Mouse (Mus musculus): ENCODE measurements around the gene Tjap1.

The Tjap1 gene

DNA sequence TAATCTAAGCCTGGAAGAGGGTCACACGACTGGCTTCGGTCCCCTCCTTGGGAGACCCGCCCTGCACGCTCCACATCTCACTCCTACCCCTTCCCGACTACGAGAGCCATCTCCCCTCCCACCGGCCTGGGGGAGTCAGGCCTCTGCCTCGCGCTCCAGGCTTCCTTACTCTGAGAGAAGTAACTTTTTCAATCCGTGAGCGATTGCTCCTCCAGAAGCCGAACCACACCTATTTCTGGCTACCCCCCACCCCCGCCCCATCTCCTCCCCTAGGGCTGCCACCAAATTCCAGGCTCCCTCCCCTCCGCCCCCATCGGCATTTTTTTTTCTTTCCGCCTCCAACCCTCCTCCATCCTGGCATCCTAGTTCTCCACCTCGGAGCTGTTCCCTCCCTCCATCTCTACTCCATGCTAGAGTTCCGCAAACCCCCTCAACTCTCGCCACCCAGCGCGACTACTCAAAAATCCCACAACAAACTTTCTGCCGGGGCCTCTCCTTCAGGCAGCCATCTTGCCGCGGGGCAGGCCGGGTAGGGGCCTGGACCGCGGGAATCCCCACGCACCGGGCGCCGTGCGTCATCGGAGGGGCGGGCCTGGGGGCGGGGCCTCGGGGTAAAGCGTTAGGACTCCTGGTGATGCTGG, at the start of gene Tjap1:
TSS of gene Tjap1 (minus strand) at position 544 of the 641 bp plus-strand sequence.
- peak; percentile 82 to 92 for DNase-seq (ENCODE audit: low spot score in 2 of 2)

DNA sequence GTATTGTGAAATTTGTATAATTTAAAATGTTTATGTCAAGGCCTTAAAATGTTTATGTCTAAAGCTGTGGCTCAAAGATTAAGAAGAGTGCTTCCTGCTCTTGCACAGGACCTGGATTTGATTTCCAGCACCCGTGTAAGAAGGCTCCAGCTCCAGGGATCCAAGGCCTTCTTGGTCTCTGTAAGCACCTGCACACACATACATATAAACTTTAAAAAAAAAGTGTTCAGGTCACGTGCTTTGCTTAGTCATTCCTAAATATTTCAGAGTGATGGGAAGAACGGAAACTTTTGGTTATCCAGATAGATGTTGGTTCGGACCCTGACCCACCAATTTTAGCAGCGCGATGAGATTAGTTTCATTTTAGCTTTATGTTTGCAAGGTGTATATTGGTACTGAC, 45.9 kb upstream of the Tjap1 start:
- DNase-seq (ENCODE audit: low spot score in 2 of 2): no peak

DNA sequence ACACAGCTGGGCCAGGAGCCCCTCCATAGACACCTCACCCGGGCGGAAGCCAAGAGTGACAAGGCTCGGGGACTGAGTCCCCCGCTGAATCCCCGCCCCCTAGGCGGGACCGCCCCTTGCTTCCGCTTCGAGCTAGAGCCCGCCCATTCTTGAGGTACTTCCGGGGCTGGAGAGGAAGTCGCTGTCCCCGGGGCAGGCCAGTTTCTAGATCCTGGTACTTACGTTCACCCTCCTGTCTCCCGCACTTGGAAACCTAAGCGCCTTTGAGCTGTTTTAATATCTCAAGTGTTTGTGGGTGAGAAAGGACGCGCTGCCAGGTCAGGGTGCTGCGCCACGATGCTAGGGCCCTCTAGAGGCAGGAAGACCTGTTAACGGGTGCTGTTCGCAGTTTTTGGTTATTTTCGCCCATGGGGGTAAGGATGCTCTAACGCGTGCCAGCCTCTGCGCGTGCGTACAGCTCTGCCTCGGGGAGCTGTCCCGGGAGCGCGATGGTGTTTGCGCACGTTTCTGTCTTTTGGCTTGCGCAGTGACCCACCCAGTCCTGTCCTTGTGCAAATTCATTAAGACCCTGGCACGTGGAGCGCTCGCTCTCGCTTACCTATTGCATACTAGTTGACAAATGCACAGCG, 45.2 kb upstream of the Tjap1 start, which contains the start of gene Abcc10:
TSS of gene Abcc10 (minus strand) at position 447 of the 629 bp plus-strand sequence.
- DNase-seq (ENCODE audit: low spot score in 2 of 2): peak; percentile 95 to 96

DNA sequence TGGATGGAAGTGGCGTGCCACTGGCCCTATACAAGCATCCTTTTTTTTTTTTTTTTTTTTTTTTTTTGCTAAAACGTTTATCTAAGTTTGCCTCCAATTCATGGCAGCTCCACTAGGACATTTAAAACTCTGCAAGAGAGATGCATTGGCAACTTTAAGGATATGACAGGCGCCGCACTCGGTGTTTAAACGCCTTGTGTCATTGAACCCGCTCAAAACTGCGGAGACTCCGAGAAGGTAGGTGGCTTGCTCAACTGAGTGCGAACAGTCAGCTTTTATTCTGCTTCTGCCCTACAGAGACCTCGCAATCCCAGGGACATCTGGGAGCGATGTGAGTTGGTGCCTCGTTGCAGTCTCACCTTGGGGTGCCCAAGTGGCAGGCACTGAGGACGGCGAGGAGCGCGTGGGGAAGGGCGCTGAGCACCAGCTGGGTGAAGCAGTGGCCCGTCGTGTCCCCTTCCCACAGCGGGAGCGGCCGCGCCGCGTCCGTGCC, 44.6 kb upstream of the Tjap1 start:
- DNase-seq (ENCODE audit: low spot score in 2 of 2): no peak

DNA sequence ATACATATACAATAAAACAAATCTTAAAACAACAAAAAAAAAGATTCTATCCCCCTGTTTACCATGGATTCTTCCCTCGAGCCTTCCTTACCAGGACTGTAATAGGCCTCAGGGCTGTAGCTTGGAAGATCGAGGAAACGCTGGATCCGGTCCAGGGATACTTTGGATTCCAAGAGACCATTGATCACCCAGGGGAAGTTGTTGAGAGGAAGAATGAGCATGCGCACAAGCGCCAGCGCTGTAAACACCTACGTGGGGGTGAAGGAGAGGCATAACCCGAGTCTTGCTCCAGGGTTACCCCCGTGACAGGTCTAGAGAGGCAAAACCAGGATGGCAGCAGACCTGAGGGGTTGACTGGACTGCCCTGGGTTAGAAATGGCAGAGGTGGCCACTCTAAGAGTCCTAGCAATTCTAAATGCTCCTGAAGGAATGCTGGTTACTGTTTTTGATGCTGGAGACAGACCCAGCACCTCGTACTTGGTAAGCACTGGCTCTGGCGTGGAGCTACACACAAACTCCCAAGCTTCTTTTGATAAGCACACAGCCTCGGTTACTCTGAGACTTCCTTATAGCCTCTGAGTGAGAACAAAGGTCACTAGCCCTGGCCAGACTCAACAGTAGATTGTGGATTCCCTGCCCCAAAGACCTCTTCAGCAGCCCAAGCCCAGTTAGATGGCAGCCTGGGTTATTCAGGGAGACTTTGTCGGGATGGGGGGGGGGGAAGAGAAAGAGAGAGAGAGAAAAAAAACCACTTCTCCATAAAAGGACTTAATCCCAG, 39.4 kb upstream of the Tjap1 start:
- no peak for DNase-seq (ENCODE audit: low spot score in 2 of 2)

DNA sequence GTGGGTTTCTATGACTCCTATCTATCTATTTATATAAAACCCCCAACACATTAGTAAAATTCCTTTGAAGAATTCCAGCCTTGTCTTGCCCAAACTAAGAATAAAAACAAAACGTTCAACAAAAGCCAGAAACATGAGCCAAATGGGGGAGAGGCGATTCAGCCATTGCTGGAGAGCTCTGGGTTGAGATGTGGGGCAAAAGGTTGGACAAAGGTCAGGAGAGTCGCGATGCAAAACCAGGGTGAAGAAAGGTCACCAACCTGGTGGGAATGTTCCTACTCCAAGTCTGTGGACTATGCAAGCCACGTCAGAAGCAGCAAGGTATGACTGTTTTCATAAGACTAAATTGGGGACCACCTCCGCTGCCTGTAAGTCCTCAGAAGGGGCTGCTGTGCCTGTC, 37.7 kb upstream of the Tjap1 start:
- DNase-seq (ENCODE audit: low spot score in 2 of 2): no peak

DNA sequence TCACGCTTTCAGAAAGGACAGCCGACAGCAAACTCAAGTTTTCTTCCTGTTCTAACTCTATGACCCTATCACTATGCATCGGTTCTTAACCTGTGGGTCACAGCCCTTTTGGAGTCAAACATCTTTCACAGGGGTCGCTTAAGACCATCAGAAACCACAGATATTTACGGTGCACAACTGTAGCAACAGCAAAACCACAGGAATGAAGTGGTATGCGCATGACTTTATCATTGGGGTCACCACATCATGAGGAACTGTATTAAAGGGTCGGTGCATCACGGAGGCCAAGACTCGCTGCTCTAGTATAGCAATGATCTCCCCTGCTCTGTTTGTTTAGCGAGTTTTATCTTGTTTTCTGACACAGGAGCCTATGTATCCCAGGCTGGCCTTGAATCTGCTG, 33.0 kb upstream of the Tjap1 start:
- no peak for DNase-seq (ENCODE audit: low spot score in 2 of 2)

DNA sequence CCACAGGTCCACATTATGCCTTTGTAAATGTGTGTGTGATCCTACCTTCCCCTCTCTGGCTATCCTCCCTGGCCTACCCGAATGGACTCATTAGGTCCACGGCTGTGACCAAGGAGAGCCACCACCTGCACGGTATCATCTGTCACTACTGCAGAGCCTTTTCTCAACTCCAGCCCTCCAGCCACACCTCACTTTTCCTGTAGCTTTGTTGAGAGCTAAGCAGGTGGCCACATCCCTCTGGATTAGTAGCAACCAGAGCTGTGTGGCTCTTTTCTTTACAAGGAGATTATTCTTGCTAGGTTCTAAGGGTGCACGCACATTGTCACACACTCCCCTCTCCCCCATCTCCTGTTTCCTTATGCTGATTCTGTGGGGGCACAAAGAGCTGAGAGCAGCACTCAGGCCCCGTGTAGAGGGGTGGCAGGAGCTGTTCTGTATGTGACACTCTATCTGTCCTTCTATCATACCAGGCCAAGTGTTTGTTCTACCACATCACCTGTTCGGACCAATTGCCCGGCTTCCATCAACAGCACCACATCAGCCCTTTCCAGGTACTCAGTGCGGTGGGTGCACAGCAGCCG, 30.4 kb upstream of the Tjap1 start:
- no peak for DNase-seq (ENCODE audit: low spot score in 2 of 2)

DNA sequence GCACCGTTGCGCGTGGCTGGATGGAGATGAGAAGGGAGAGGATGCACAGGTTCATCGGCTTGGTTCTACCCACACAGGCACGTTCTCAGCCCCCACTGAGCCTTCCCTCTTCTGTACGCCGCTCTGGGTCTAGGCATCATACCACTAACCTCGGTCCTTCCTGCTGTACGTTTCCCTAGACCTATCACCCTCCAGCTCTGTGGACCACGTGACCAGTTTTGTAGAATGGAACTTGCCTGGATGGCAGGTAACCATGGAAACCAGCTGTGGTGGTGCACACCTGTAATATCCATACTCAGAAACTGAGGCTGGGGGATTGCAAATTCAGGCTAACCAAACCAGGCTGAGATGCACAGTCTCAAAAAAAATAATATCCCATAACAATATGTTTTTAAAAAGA, 27.7 kb upstream of the Tjap1 start:
- DNase-seq (ENCODE audit: low spot score in 2 of 2): no peak

DNA sequence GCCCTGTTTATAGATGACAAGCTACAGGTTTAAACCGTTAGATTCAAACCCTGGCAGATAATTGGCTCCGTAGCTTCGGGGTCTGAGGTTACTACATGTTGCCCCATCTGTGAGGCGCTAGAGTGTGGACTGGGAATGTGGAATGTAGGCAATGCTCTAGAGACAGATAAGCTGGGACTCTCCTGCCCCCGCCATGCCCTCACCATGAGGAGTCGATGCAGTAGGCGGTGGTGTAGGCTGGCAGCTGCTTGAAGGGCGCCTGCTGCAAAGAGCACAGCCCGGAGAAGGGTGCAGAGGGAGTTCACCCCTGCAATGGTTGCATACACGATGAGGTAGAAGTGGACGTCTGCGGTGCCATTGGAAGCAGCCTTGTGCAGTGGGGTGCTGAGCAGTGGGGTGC, 27.0 kb upstream of the Tjap1 start:
- DNase-seq (ENCODE audit: low spot score in 2 of 2): no peak

DNA sequence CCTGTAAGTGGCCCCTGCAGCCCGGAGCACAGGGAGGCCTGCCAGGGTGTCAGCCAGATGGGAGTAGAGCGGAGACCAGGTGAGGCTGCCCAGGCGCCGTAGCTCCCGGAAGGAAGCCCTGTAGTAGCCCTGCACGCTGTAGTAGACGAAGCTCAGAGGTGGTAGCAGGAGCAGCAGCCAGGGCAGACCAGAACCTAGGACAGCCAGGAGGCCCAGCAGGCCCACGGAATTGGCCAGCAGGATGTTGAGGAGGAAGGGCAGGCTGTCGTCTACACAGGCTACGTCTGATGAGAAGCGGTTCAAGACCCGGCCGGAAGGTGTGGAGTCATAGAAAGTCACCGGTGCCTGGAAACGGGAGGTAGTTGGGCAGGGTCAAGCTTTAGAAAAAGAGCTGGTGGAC, 24.1 kb upstream of the Tjap1 start:
- no peak for DNase-seq (ENCODE audit: low spot score in 2 of 2)

DNA sequence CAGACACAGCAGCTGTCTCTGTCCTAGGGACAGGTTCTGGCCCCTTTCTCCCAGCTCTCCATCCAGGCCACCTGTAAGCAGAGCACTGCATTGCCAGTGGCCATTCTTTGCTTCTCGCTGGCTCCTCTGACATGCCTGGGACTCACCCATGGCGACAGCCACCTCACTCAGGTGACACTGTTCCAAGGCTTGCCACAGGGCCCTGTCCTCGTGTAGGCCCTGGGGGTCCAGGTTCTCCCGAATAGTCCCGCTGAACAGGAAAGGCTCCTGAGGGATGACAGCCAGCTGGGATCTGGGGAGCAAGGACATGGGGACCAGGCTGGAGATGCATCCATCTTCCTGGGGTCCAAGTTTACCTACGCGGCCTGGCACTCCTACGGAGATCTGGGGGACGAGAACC, 21.4 kb upstream of the Tjap1 start:
- DNase-seq (ENCODE audit: low spot score in 2 of 2): peak in 1 of 2 experiments; percentile 60

DNA sequence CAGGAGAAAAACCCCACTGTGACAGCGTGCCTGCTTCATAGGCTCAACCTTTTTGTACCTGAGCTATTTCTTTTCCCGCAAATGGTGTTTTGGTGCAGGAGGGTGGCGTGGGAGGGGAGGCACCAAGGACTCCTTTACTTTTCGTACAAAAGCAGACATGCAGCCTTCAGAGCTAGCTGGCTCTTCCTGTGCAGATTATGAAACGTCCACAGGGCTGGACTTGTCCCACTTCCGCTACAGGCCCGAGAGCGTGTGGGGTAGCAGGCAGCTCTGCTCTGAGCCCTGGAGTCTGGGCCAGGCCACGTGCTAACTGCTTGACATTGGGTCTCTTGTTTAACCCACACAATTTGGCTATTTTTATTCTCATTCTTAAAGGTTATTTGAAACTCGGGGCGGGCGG, 19.1 kb upstream of the Tjap1 start:
- DNase-seq (ENCODE audit: low spot score in 2 of 2): no peak

DNA sequence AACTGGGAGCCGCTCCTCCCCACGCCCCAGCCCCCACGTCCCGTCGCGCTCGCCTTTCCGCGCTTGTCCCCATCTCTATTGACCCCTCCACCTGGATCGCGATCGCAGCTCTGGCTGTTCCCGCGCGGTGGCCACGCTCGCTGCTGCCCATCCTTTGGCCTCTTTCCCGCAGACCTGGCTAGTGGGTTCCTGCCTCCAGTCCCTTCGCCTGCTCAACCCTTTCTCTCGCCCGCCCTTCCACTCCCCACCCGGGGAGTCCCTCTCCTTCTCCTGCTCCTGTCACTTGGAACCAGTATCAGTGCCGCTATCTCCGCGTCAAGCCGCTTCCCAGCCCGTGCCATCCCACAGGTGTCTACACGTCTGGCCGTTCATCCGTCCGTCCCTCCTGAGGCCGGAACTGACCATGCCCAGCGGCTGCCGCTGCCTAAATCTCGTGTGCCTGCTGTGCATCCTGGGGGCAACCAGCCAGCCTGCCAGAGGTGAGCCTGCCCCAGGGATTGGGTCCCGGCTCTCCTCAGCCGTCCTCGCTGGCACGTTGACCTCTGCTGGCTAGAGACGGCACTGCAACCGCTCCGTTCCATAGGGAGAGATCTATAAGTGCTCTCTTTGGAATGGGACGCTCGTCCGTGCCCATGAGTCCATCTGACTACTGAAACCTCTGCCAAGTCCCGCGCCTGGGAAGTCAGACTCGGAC, 15.5 kb upstream of the Tjap1 start:
- DNase-seq (ENCODE audit: low spot score in 2 of 2): peak; percentile 64 to 89

DNA sequence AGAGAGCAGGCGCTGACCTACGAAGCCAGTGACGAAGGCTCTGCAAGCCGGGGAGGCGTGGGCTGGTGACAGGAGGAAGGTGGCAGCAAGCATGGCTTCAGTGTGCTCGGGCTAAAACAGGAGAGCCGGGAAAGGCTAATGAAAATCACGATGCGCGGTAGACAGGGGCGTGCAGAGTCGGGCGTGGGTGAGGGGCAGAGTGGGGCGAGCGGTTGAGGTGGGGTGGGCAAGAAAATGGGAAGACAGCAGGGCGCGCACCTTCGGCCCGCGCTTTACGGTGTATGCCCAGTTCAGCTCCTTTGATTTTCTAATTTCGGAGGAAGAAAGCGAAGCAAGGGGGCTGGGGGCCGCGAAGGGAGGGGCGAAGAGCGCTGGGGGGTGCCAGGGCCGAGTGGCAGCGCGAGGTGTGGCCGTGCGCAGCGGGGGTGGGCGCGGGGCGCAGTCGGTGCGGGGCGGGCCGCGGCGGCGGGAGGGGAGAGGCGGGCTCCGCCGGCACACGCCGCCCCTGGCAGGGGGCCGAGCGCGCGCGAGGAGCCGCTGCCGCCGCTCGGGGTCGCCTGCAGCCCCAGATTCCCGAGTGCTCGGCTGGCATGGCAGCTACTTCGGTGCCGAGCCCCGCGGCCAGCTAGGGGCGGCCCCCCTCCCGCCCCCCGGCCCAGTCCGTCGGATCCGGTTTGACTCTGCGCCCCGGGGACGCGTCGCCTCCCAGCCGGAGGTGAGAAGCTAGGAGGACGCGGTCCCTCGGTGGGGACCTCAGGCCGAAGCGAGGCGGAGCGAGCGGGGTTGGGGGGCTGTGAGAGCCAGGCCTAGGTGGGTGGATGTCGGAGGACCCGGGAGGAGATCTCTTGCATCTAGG, 14.8 kb upstream of the Tjap1 start, which contains the start of gene Dlk2:
TSS of gene Dlk2 (plus strand) at position 58 of the 856 bp plus-strand sequence.
- DNase-seq (ENCODE audit: low spot score in 2 of 2): no peak

DNA sequence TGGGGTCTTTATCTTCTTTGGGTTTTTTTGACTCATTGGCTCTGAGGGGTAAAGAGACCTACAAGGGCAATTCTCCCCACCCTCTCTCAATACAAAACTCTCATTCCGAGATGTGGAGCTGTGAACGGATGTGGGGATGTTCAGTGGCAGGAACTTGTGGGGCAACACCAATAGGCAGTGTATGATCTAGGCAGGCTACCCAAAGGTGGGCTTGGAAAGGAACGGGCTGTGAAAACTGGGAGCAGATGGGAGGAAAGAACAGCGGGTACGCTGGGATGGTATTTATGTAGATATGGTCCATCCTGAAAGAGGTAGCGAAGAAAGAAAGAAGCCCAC, 14.2 kb upstream of the Tjap1 start:
- no peak for DNase-seq (ENCODE audit: low spot score in 2 of 2)

DNA sequence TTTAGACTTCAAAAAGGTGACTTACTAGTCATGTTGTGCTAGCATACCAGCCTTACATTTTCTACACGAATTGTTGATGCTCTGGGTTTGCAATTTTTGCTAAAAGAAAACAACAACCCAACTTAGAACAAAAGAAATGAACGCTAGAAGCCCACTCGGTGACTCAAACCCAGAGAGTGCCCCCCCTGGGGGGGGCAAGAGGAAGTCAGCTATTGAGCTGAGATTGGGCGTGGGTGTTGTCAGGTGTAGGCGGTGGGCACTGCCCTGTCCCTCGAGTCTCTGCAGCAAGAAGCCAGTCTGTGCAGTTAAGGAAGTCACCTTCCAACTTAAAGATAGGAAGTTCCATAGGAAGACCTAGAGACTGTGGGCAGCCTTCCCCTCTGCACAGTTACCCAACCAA, 13.8 kb upstream of the Tjap1 start:
- no peak for DNase-seq (ENCODE audit: low spot score in 2 of 2)

DNA sequence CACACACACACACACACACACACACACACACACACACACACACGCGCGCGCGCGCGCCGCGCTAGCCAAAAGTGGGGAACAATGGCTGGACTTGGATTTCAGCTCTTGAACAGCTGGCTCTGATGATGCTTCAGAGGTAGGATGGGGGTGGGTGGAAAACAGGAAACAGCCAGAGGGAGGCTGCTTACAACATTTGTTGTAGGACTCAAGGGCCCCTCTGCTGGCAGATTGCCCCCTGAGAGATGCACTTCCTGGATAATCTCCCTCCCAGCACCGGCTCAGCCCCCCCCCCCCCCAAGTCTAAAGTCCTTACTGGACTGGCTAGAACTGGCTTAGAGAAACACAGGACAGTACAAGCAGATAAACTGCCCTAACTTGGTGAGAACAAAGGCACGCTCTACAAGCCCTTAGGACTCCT, 4.9 kb upstream of the Tjap1 start:
- DNase-seq (ENCODE audit: low spot score in 2 of 2): no peak

DNA sequence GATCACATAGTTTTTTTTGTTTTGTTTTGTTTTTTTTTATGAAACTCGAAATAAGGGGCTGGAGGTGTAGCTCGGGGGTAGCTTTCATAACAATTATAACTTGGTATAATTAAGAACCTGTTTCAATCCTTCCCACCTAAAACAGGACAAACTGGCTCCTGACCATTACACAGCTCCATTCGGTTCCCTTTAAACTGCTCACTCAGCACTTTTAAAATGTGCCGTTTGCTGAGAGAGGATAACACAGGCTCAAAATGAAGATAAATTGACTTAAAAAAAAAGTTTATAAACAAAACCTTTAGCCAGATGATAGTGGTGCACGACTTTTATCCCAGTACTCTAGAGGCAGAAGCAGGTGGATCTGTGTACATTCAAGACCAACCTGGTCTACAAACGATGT, 2.6 kb upstream of the Tjap1 start:
- no peak for DNase-seq (ENCODE audit: low spot score in 2 of 2)

DNA sequence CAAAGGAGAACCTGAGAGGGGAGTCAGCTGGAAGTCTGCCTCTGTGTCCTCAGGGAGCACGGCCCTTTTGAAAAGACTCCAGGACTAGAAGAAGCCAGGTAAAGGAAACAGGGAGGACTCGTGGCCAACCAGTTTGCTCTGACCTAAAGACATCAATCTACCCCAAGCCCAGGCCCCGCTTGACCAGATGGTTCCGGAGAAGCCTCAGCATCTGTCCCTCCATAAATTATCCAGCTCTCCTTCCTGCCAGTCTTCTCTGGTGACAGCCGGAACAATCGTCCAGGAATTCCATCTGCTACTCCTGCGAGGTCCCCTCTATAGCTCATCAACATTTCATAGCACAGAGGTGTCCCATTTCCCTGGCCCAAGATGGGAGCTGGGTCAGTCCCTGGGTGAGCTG, 1.8 kb upstream of the Tjap1 start:
- DNase-seq (ENCODE audit: low spot score in 2 of 2): no peak

DNA sequence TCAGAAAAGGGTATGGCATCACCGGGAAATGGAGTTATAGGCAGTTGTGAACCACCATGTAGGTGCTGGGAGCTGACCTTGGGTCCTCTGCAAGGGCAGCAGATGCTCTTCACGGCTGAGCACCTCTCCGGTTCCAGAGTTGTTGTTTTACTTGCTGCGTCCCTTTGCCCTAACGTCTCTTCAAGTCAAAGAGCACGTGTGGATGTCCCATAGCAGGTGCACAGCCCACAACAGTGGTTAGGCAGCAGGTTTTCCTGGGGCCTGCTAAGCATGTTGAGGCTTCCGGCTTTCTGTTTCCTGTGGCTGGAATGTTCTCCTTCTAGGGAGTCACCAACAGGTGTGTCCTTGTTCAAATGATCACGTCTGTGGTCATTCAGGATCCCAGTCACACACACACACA, 1.1 kb upstream of the Tjap1 start:
- DNase-seq (ENCODE audit: low spot score in 2 of 2): no peak
